Mouse (Mus musculus) heart, postnatal 0 days (tissue): ENCODE results near the gene Olfr132.
"Not testable (repeated sequence)": the region's sequence is repeated elsewhere in the genome, so short reads cannot be mapped to it uniquely, and the experiment has no call there.

Experiments
- CTCF ChIP-seq: IDR thresholded peaks from 2 replicates; pipeline ENCODE4 v1.5.1; 2016; ENCODE audit warnings: antibody characterized with exemption, control low read depth, low read depth
- EP300 ChIP-seq: IDR thresholded peaks from 2 replicates; pipeline ENCODE4 v1.6.1; 2016; ENCODE audit warnings: antibody characterized with exemption, low read depth

GRCm38 (mm10) chr17:38125371-38125770 lies 9.0 kb downstream of the Olfr132 start:
- TF ChIP-seq CTCF, EP300: not testable (repeated sequence)
